Mouse (Mus musculus): ENCODE results near the gene Mst1r.

DNA sequence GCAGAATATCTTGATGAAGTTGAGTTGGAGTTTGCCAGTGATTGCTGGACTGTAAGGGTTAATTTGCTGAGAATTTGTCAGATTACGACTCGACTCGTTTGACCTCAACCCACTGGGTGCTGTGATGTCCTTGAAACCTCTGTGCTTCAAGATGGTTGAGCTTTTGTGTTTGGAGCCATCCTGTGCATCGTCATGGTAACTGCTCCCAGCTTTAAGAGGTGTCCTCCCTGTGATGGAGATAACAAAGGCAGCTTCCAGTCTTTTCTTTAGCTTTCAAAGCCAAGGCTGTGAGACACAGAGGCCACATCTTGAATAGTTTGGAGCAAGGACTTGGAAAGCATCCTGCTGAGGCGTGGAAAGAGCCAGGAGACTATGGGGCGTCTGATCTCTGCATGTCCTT, 50.5 kb downstream of the Mst1r start:
- TF ChIP-seq CTCF (conservative IDR thresholded peaks at IDR 0.05; ENCODE audit: insufficient read depth, insufficient read length, low read depth, low read length) (no peak), POLR2A (IDR thresholded peaks at IDR 0.05; ENCODE audit: low read depth, low read length) (no peak)
